Mouse (Mus musculus) stomach, embryonic 14.5 days (tissue): ENCODE results near the gene Fhod1. TPM values are rescaled to one million over a fixed set of nuclear protein-coding genes. Genes with fewer than 3 reads are reported as not detected.

ENCODE experiments used
- ATAC-seq: fragments of 200-750 bp; cut with Nextera tagmentation; 2 replicates; pipeline ENCODE4 v1.8.0; 2017; ENCODE audit warnings: low read depth, moderate TSS enrichment; ENCODE audit not compliant: insufficient number of reproducible peaks, insufficient read depth, low FRiP score
- H3K27ac ChIP-seq: fragments of 300-500 bp; sonication (generic); 2 replicates; pipeline ENCODE4 v1.5.1; 2014; ENCODE audit warnings: mild to moderate bottlenecking, low read length, moderate library complexity, mixed read lengths
- H3K27me3 ChIP-seq: fragments of 300-500 bp; sonication (generic); 2 replicates; pipeline ENCODE4 v1.6.1; 2014; ENCODE audit warnings: low read length, control low read depth, mixed read lengths; ENCODE audit not compliant: control insufficient read depth, insufficient read depth
- H3K36me3 ChIP-seq: fragments of 300-500 bp; sonication (generic); 2 replicates; pipeline ENCODE4 v1.6.1; 2014; ENCODE audit warnings: mild to moderate bottlenecking, control low read depth, low read length, moderate library complexity, mixed read lengths; ENCODE audit not compliant: control insufficient read depth, insufficient read depth
- H3K4me1 ChIP-seq: fragments of 300-500 bp; sonication (generic); 2 replicates; pipeline ENCODE4 v1.6.1; 2014; ENCODE audit warnings: low read length, control low read depth, mixed read lengths; ENCODE audit not compliant: control insufficient read depth, insufficient read depth
- H3K4me2 ChIP-seq: fragments of 300-500 bp; sonication (generic); replicated peaks from 2 replicates; pipeline ENCODE4 v1.6.1; 2014; ENCODE audit warnings: low read depth, low read length, control low read depth
- H3K4me3 ChIP-seq: fragments of 300-500 bp; sonication (generic); 2 replicates; pipeline ENCODE4 v1.5.1; 2014; ENCODE audit warnings: low read depth, low read length, control low read depth
- H3K9ac ChIP-seq: fragments of 300-500 bp; sonication (generic); replicated peaks from 2 replicates; pipeline ENCODE4 v1.6.1; 2014; ENCODE audit warnings: low read depth, mild to moderate bottlenecking, control low read depth, low read length, moderate library complexity, mixed read lengths
- H3K9me3 ChIP-seq: fragments of 300-500 bp; sonication (generic); 2 replicates; pipeline ENCODE4 v1.6.1; 2016; ENCODE audit warnings: low read depth, low read length, control low read depth; ENCODE audit not compliant: control insufficient read depth
- WGBS: fragments of 180-500 bp; shearing (Covaris S2); extraction: QIAGEN DNeasy Blood & Tissue Kit; methylation state at CpG from one replicate; pipeline ENCODE4 v1.1.7; 2014; 5-methylcytosine and 5-hydroxymethylcytosine counted together
- polyA plus RNA-seq: library from polyadenylated mRNA; unstranded; fragments of >200 nt; fragmentation: Nextera tagmentation; extraction: Ambion mirVana; gene quantifications from 2 replicates; pipeline ENCODE4 v1.2.1, GENCODE M21; 2014

The Fhod1 gene
- polyA plus RNA-seq, 1 experiment from 2014 or later, result 3.5 TPM

DNA sequence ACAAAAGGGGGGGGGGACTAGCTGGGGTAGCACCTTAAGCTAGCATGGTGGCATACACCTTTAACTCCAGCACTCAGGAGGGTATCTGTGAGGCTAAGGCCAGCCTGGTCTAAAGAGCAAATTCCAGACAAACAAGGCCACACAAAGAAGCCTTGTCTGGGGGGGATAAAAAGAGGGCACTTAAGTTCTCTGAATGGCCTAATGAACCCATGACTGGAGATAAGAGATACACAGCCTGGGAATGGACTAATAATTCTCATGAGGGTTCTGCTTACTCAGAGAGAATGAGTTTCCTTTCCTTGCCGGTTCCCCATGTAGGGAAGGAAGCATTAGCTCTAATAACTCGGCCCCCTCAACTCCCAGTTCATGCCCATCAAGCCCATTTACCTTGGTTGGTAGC is 15.2 kb downstream of the Fhod1 start:
- H3K9me3 ChIP-seq, result no peaks in the 10 kb centered on the region
- ATAC-seq, result no peak
- H3K4me2 ChIP-seq, result no peak overlapping the region
- H3K9ac ChIP-seq, result no peak overlapping the region
- WGBS, result 76% methylated on average over 2 of the region's 2 CpGs
- no peak overlapping the region for H3K4me3 ChIP-seq
- no peak overlapping the region for H3K27ac ChIP-seq
- peaks cover 85% of the 10 kb centered on the region for H3K36me3 ChIP-seq
- H3K4me1 ChIP-seq, result peaks cover under 1% of the 10 kb centered on the region; the same call in 1 of the 2 replicates
- no peaks in the 10 kb centered on the region for H3K27me3 ChIP-seq

DNA sequence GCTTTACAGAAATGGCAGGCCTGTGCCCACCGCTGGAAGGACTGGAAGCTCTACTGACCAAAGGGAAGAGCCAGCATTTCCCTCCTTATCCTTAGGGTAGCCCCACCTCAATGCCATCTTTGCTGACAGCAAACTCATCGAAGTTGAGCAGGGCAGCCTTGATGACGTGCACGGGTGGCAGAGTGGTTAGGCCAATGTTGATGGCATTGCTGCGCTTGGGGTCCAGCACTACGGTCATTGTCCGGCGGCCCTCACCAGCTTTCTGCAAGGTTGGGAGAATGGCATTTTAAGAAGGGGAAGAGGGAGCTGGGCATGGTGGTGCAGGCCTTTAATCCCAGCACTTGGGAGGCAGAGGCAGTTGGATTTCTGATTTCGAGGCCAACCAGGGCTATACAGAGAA is 15.8 kb downstream of the Fhod1 start:
- Histone ChIP-seq H3K9ac (no peak overlapping the region), H3K4me3 (no peak overlapping the region), H3K4me1 (peaks cover 6% of the 10 kb centered on the region; the same call in 1 of the 2 replicates), H3K27me3 (no peaks in the 10 kb centered on the region), H3K27ac (no peak overlapping the region), H3K9me3 (no peaks in the 10 kb centered on the region), H3K36me3 (peaks cover 80% of the 10 kb centered on the region), H3K4me2 (no peak overlapping the region)
- no peak for ATAC-seq
- 93% methylated on average over 9 of the region's 9 CpGs for WGBS

DNA sequence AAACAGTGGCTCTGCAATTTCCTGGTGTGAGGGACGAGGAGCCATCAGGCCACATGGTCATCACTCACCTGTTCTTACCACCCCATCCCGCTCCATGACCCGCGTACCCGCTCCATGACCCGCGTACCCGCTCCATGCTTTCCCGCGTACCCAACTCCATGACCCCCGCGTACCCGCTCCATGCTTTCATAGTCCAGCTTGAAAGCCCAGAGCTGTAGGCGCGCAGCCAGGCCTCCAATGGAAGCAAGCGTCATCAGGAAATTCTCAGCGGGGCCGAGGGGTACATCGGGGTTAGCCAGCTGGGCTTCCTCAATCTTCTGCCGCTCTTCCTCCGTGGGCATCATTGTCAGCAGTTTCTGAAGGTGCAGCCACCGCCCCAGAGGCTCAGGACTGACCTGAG is 16.3 kb downstream of the Fhod1 start:
- H3K36me3 ChIP-seq, result peaks cover 76% of the 10 kb centered on the region
- H3K27me3 ChIP-seq, result no peaks in the 10 kb centered on the region
- 93% methylated on average over 22 of the region's 22 CpGs for WGBS

DNA sequence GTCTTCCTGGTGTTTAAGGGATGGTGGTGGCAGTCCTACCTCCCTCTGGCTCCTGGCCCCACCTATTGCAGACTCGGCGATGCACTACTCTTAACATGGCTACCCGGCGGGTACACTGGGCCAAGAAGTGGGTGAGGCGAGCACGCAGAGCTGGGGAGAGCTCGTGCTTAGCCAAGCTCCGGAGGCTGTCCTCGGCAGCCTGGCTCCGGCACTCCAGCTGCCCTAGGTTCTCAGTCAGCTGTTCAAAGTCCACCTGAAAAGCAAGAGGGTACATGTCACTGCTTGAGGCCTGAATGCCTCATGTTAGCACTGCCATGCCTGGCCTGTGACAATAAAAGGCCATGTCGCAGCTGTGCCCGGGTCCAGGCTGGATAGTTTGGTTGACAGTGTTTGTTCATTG is 17.4 kb downstream of the Fhod1 start:
- Histone ChIP-seq H3K27ac (no peak overlapping the region), H3K4me2 (no peak overlapping the region), H3K4me1 (peaks cover 10% of the 10 kb centered on the region; the same call in 1 of the 2 replicates), H3K36me3 (peaks cover 64% of the 10 kb centered on the region), H3K9ac (no peak overlapping the region), H3K4me3 (no peak overlapping the region), H3K27me3 (no peaks in the 10 kb centered on the region), H3K9me3 (no peaks in the 10 kb centered on the region)
- ATAC-seq, result no peak
- WGBS, result 91% methylated on average over 12 of the region's 12 CpGs

More for the DNA sequence above, 16.3 kb downstream of the Fhod1 start:
- Histone ChIP-seq H3K4me2 (no peak overlapping the region), H3K9me3 (no peaks in the 10 kb centered on the region), H3K27ac (no peak overlapping the region), H3K4me1 (peaks cover 9% of the 10 kb centered on the region; the same call in 1 of the 2 replicates), H3K9ac (no peak overlapping the region), H3K4me3 (no peak overlapping the region)
- no peak for ATAC-seq

DNA sequence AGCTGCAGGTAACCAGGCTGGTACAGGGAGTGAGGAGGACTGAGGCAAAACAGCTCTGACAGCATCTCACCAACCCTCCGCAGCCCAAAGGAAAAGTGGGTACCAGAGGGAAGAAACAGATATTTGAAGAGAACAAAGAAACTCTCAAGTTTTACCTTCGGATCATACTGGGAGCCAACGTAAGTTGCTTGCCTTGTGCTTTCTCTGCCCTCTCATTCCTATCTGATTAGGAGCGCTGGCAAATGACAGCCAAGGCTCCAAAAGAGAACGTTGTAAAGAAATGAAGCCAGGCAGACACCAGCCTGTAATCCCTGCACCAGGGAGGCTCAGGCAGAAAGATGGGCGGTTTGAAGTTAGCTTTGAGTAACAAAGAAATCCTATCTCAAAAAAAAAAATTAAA is 20.8 kb downstream of the Fhod1 start:
- 35% methylated on average over 6 of the region's 6 CpGs for WGBS
- H3K36me3 ChIP-seq, result peaks cover 46% of the 10 kb centered on the region
- peaks cover 14% of the 10 kb centered on the region; the same call in 1 of the 2 replicates for H3K4me1 ChIP-seq
- peak overlapping the region; percentile 76; the same call in 1 of the 2 replicates for H3K27ac ChIP-seq
- no peaks in the 10 kb centered on the region for H3K27me3 ChIP-seq
- no peak for ATAC-seq
- H3K9me3 ChIP-seq, result no peaks in the 10 kb centered on the region
- H3K4me2 ChIP-seq, result peak overlapping the region; percentile 90
- peak overlapping the region; percentile 56 for H3K4me3 ChIP-seq
- H3K9ac ChIP-seq, result peak overlapping the region; percentile 41

DNA sequence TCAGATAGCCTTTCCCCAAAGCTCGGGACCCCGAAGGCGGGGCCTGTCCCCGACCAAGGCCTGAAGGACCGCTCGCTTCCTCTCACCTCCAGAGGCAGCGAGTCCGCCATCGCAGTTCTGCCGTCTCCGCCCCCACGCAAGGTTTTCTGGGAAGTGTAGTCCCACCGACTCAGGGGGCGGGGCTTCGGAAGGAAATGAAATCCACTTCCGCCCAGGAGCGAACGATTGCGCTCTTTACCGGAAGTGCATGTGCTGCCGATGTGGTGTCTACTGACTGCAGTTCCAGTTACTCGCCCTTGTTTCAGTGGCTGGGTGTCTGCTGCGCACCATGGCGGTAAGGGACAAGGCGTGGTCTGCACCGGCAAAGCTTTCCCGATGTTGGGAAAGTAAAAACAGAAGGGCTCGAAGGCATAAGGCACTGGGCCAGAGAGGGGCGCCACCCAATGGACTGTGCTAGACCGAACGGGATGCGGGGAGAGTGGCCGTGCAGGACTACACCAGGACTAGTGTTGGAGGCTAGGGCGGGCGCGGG is 21.5 kb downstream of the Fhod1 start, which contains the start of the genes Lrrc29 and Tmem208:
TSS of gene Lrrc29 (minus strand) at position 138 of the 532 bp plus-strand sequence.
TSS of gene Tmem208 (plus strand) at position 214 of the 532 bp plus-strand sequence.
- no peaks in the 10 kb centered on the region for H3K27me3 ChIP-seq
- peak within 1 kb of the TSS; percentile 56 for H3K4me3 ChIP-seq
- under 1% methylated on average over 36 of the region's 36 CpGs for WGBS
- peak within 1 kb of the TSS; percentile 57 for H3K9ac ChIP-seq
- peak within 1 kb of the TSS; percentile 90 for H3K4me2 ChIP-seq
- no peaks in the 10 kb centered on the region for H3K9me3 ChIP-seq
- peaks cover 14% of the 10 kb centered on the region; the same call in 1 of the 2 replicates for H3K4me1 ChIP-seq
- peaks cover 39% of the 10 kb centered on the region for H3K36me3 ChIP-seq
- ATAC-seq, result peak; percentile 91
- H3K27ac ChIP-seq, result peak within 1 kb of the TSS; percentile 76; the same call in 1 of the 2 replicates

DNA sequence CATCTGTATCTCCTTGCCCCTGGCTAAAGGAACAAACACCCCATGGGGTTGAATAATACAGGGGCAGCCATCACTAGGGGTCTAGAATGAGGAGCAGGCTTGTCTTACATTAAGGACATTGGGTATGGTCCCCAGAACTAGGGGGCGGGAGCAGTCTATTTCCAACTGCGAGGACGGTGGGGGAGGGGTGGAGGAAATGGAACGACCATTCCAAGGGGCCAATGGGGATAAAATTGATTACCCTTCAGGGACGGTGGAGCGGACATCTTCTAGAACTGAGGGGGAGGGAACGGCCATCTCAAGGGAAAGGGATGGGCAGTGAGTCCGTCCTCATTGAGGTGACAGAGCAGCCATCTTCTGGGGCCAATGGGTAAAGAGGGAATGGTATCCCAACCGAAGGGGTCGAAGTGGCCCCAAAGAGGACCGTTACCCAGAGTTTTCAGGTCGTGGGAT is 22.1 kb downstream of the Fhod1 start:
- Histone ChIP-seq H3K9ac (peak overlapping the region; percentile 57), H3K9me3 (no peaks in the 10 kb centered on the region), H3K4me3 (peak overlapping the region; percentile 56), H3K27ac (peak overlapping the region; percentile 4; the same call in 1 of the 2 replicates), H3K36me3 (peaks cover 33% of the 10 kb centered on the region), H3K27me3 (no peaks in the 10 kb centered on the region), H3K4me2 (peak overlapping the region; percentile 60), H3K4me1 (peaks cover 14% of the 10 kb centered on the region; the same call in 1 of the 2 replicates)
- peak; percentile 8; the same call in 1 of the 2 replicates for ATAC-seq
- WGBS, result 0% methylated on average over 12 of the region's 12 CpGs

DNA sequence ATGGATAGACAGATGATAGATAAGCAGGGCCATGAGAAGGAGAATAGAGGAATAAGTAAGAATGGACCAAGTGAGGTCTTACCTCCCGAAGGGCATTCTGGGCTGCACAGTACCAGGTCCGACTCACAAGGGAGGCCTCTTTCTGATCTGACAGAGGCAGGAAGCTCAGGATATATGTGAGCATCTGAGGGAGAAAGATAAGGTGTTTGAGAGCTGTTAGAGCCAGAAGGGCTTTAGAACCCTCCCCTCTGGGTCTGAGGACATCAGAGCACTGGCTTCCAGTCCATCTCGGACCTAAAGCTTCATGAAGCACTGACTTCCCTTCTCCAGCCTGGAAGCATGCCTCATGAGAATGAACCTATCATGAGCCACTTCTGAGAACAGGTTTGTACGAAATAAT is 24.6 kb downstream of the Fhod1 start:
- Histone ChIP-seq H3K4me2 (no peak overlapping the region), H3K36me3 (peaks cover 15% of the 10 kb centered on the region), H3K27me3 (no peaks in the 10 kb centered on the region), H3K4me3 (no peak overlapping the region), H3K9me3 (no peaks in the 10 kb centered on the region), H3K27ac (no peak overlapping the region), H3K4me1 (peaks cover 14% of the 10 kb centered on the region; the same call in 1 of the 2 replicates), H3K9ac (no peak overlapping the region)
- ATAC-seq, result no peak
- 92% methylated on average over 4 of the region's 4 CpGs for WGBS
